Mouse (Mus musculus) heart, embryonic 14.5 days (tissue): ENCODE data around the gene Rab3il1. TPM values are rescaled to one million over a fixed set of nuclear protein-coding genes. Genes with fewer than 3 reads are reported as not detected.

Experiments used
- ATAC-seq: fragments of 200-750 bp; cut with Nextera tagmentation; 2 replicates; pipeline ENCODE4 v1.8.0; 2017; ENCODE audit warnings: low read depth, moderate TSS enrichment; ENCODE audit not compliant: insufficient number of reproducible peaks, insufficient read depth, low FRiP score
- H3K27ac ChIP-seq, 2 experiments: fragments of 200-500 bp in 1 of 2; fragments of 300-500 bp in 1 of 2; sonication (generic) in 1 of 2; replicated peaks in 1 of 2; 2 replicates each; pipeline ENCODE4 v1.5.1; 2012 to 2014; ENCODE audit warnings: low read depth in 2 of 2, low read length in 2 of 2, control low read depth in 1 of 2, mild to moderate bottlenecking in 1 of 2, mixed read lengths in 1 of 2; ENCODE audit not compliant: control insufficient read depth in 1 of 2, insufficient read depth in 1 of 2
- H3K27me3 ChIP-seq: fragments of 300-500 bp; sonication (generic); 2 replicates; pipeline ENCODE4 v1.6.1; 2014; ENCODE audit warnings: mild to moderate bottlenecking, low read length, control low read depth; ENCODE audit not compliant: control insufficient read depth, insufficient read depth
- H3K36me3 ChIP-seq: fragments of 300-500 bp; sonication (generic); 2 replicates; pipeline ENCODE4 v1.6.1; 2014; ENCODE audit warnings: mild to moderate bottlenecking, control low read depth, low read length, mixed read lengths; ENCODE audit not compliant: control insufficient read depth, insufficient read depth
- H3K4me1 ChIP-seq, 2 experiments: fragments of 200-500 bp in 1 of 2; fragments of 300-500 bp in 1 of 2; sonication (generic) in 1 of 2; 2 replicates each; pipeline ENCODE4 v1.6.1; 2012 to 2014; ENCODE audit warnings: low read length in 2 of 2, control low read depth in 1 of 2, mixed read lengths in 1 of 2; ENCODE audit not compliant: control insufficient read depth in 2 of 2, insufficient read depth in 2 of 2
- H3K4me2 ChIP-seq: fragments of 300-500 bp; sonication (generic); 2 replicates; pipeline ENCODE4 v1.6.1; 2014; ENCODE audit warnings: mild to moderate bottlenecking, low read length
- H3K4me3 ChIP-seq, 2 experiments: fragments of 200-500 bp in 1 of 2; fragments of 300-500 bp in 1 of 2; sonication (generic) in 1 of 2; 2 replicates each; pipeline ENCODE4 v1.5.1; 2012 to 2014; ENCODE audit warnings: low read length in 2 of 2, mild to moderate bottlenecking in 2 of 2, control low read depth in 1 of 2, low read depth in 1 of 2, moderate library complexity in 1 of 2; ENCODE audit not compliant: control insufficient read depth in 1 of 2, insufficient read depth in 1 of 2
- H3K9ac ChIP-seq: fragments of 300-500 bp; sonication (generic); 2 replicates; pipeline ENCODE4 v1.6.1; 2014; ENCODE audit warnings: mild to moderate bottlenecking, low read length
- H3K9me3 ChIP-seq: fragments of 300-500 bp; sonication (generic); 2 replicates; pipeline ENCODE4 v1.6.1; 2016; ENCODE audit warnings: low read length, control low read depth; ENCODE audit not compliant: control insufficient read depth
- WGBS: fragments of 180-500 bp; shearing (Covaris S2); extraction: QIAGEN DNeasy Blood & Tissue Kit; methylation state at CpG from one replicate; pipeline ENCODE4 v1.1.7; 2014; 5-methylcytosine and 5-hydroxymethylcytosine counted together
- polyA plus RNA-seq: library from polyadenylated mRNA; unstranded; fragments of >200 nt; fragmentation: Nextera tagmentation; extraction: Ambion mirVana; gene quantifications from 2 replicates; pipeline ENCODE4 v1.2.1, GENCODE M21; 2014

Gene Rab3il1
- polyA plus RNA-seq, 1 experiment from 2014 or later = 27.6 TPM

GRCm38 (mm10) chr19:10073145-10073544, 71.7 kb downstream of the Rab3il1 start:
- Histone ChIP-seq H3K4me1 (no peaks in the 10 kb centered on the region), H3K27ac (no peak overlapping the region), H3K9me3 (peaks cover 5% of the 10 kb centered on the region; the same call in 1 of the 2 replicates), H3K9ac (no peak overlapping the region), H3K4me3 (no peak overlapping the region), H3K27me3 (no peaks in the 10 kb centered on the region), H3K4me2 (no peak overlapping the region), H3K36me3 (peaks cover 94% of the 10 kb centered on the region)
- no peak for ATAC-seq
- 95% methylated on average over 5 of the region's 5 CpGs for WGBS

- peaks cover 94% of the 10 kb centered on the region for H3K36me3 ChIP-seq
- no peak overlapping the region for H3K4me3 ChIP-seq
- no peak overlapping the region for H3K27ac ChIP-seq
- no peaks in the 10 kb centered on the region for H3K27me3 ChIP-seq
- no peak overlapping the region for H3K9ac ChIP-seq
- H3K4me1 ChIP-seq = peaks cover 0 to 3% of the 10 kb centered on the region in 2 experiments; a peak in 1 of 4 replicates
- ATAC-seq = no peak
- peaks cover 5% of the 10 kb centered on the region; the same call in 1 of the 2 replicates for H3K9me3 ChIP-seq
- H3K4me2 ChIP-seq = no peak overlapping the region
- 79% methylated on average over 6 of the region's 6 CpGs for WGBS
Observed at GRCm38 (mm10) chr19:10078392-10078791, 76.9 kb downstream of the Rab3il1 start.

GRCm38 (mm10) chr19:10080384-10080783, 78.9 kb downstream of the Rab3il1 start:
- peaks cover 89% of the 10 kb centered on the region for H3K36me3 ChIP-seq
- no peaks in the 10 kb centered on the region for H3K27me3 ChIP-seq
- H3K4me3 ChIP-seq = no peak overlapping the region
- no peak overlapping the region for H3K4me2 ChIP-seq
- peaks cover under 1% of the 10 kb centered on the region; the same call in 1 of the 2 replicates for H3K9me3 ChIP-seq
- H3K4me1 ChIP-seq = peaks cover 0 to 3% of the 10 kb centered on the region in 2 experiments; a peak in 1 of 4 replicates
- H3K27ac ChIP-seq = no peak overlapping the region
- 92% methylated on average over 7 of the region's 7 CpGs for WGBS
- ATAC-seq = no peak
- no peak overlapping the region for H3K9ac ChIP-seq

- peaks cover 90% of the 10 kb centered on the region for H3K36me3 ChIP-seq
- 50% methylated on average over 3 of the region's 3 CpGs for WGBS
- no peak overlapping the region for H3K4me3 ChIP-seq
- H3K9me3 ChIP-seq = no peaks in the 10 kb centered on the region
- ATAC-seq = peak; percentile 54
- H3K4me2 ChIP-seq = no peak overlapping the region
- H3K27ac ChIP-seq = peak overlapping the region; percentile 47 to 61; a peak in 3 of 4 replicates
- H3K4me1 ChIP-seq = peaks cover 0 to 3% of the 10 kb centered on the region in 2 experiments; a peak in 1 of 4 replicates
- H3K9ac ChIP-seq = no peak overlapping the region
- no peaks in the 10 kb centered on the region for H3K27me3 ChIP-seq
Observed at GRCm38 (mm10) chr19:10082105-10082504, 80.6 kb downstream of the Rab3il1 start.

- H3K27me3 ChIP-seq = no peaks in the 10 kb centered on the region
- H3K4me3 ChIP-seq = no peak overlapping the region
- ATAC-seq = no peak
- H3K27ac ChIP-seq = no peak overlapping the region
- WGBS = 74% methylated on average over 9 of the region's 9 CpGs
- H3K9me3 ChIP-seq = no peaks in the 10 kb centered on the region
- H3K4me1 ChIP-seq = peaks cover 0 to 3% of the 10 kb centered on the region in 2 experiments; a peak in 1 of 4 replicates
- peaks cover 92% of the 10 kb centered on the region for H3K36me3 ChIP-seq
- no peak overlapping the region for H3K4me2 ChIP-seq
- H3K9ac ChIP-seq = no peak overlapping the region
Observed at GRCm38 (mm10) chr19:10085454-10085853, 84.0 kb downstream of the Rab3il1 start.

- no peak overlapping the region for H3K4me2 ChIP-seq
- no peak overlapping the region for H3K4me3 ChIP-seq
- H3K4me1 ChIP-seq = peaks cover 0 to 7% of the 10 kb centered on the region in 2 experiments; a peak in 1 of 4 replicates
- H3K9me3 ChIP-seq = no peaks in the 10 kb centered on the region
- H3K9ac ChIP-seq = no peak overlapping the region
- H3K27ac ChIP-seq = no peak overlapping the region
- no peaks in the 10 kb centered on the region for H3K27me3 ChIP-seq
- ATAC-seq = no peak
- 93% methylated on average over 4 of the region's 4 CpGs for WGBS
- peaks cover 89% of the 10 kb centered on the region for H3K36me3 ChIP-seq
Observed at GRCm38 (mm10) chr19:10086976-10087375, 85.5 kb downstream of the Rab3il1 start.

Other genes starting within 250 kb of the Rab3il1 start
- gene Scgb2a2, start 154.1 kb upstream of the Rab3il1 start, polyA plus RNA-seq = not detected in 2 replicates
- 51.7 and 52.2 TPM in 2 replicates for gene Incenp, start 102.1 kb upstream of the Rab3il1 start, polyA plus RNA-seq
- 1,816 and 1,859 TPM in 2 replicates for gene Fth1, start 21.1 kb upstream of the Rab3il1 start, polyA plus RNA-seq
- gene Best1, start within 50 bp of the Rab3il1 start, polyA plus RNA-seq = 0.24 and 0.40 TPM in 2 replicates
- gene Fads3, start 39.9 kb downstream of the Rab3il1 start, polyA plus RNA-seq = 25.3 and 32.5 TPM in 2 replicates
- 11.4 and 15.0 TPM in 2 replicates for gene Fads2, start 100.1 kb downstream of the Rab3il1 start, polyA plus RNA-seq
- 39.8 and 44.2 TPM in 2 replicates for gene Fads1, start 181.2 kb downstream of the Rab3il1 start, polyA plus RNA-seq
- gene Tmem258, start 202.3 kb downstream of the Rab3il1 start, polyA plus RNA-seq = 458 and 491 TPM in 2 replicates
- gene Fen1, start 202.5 kb downstream of the Rab3il1 start, polyA plus RNA-seq = 36.7 and 37.6 TPM in 2 replicates
- 7.8 and 10.8 TPM in 2 replicates for gene Myrf, start 239.1 kb downstream of the Rab3il1 start, polyA plus RNA-seq